Mouse (Mus musculus) B cell, adult 62 days (primary cell): Measurements from ENCODE around the gene Pex13. TPM values are rescaled to one million over a fixed set of nuclear protein-coding genes. Genes with fewer than 3 reads are reported as not detected.

Experiments used
- total RNA-seq: library from RNA; stranded (reverse); gene quantifications from 4 replicates; pipeline ENCODE4 v1.2.4, GENCODE M21; 2023

Gene Pex13
- 16.2 to 25.6 TPM (median 21.3 TPM) in 4 replicates for total RNA-seq

DNA sequence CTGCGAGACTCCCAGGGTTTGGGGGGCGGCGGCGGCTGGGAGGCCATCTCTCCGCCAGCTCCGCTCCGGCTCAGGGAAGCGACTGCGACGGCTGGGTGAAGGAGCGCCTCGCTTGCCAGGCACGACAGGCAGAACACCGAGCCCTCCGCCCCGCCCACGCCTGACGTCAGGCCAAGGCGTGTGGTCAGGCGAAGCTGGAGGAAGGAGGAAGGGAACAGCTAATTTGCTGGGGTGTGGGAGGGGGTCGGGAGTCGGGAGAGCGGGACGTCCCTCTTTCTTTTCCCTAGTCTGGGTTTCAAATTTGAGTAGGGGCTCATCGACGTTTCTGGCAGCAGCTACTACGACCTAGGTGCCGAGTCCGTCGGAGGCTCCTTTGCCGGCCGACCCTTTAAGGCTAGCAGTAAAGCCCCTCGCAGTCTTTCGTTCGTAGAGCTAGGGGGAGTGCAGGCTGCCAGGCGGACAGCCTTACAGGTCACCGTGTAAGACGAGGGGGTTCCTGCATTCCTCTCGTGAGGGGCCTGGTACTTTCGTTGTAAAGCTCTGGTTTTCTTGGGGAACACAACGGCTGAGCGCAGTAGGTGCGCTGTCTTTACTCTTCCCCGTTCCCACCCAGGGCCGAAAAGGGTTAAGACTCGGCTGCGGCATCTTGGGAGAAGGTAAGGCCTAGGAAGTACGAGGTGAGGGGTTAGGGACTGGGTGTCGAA is at the start of gene Pex13:
TSS of gene Pex13 (minus strand) at position 162 of the 704 bp plus-strand sequence.

DNA sequence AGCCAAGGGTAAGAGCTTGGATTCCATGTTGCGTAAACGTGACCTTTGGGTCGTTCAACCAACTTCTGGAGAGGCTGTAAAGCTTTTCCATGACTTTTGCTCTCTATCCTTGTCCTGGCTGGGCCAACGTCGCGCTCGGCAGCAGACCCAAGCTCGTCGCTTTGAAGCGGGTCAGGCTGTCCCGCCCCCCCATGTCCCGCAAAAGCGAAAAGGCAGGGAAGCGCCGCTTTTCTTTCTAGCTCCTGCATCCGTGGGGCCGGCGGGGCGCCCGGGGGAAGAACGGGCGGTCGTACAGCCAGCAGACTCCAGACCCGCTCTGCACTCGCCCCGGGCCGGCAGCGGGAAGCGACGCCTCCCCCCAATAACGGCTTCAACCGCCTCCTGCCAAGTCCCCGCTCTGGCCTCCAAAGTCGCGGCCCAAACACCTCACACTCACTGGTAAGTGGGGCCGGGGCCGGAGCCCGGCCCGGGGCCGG is 410 bp downstream of the Pex13 start, which contains the start of gene Pus10:
TSS of gene Pus10 (plus strand) at position 364 of the 476 bp plus-strand sequence.

DNA sequence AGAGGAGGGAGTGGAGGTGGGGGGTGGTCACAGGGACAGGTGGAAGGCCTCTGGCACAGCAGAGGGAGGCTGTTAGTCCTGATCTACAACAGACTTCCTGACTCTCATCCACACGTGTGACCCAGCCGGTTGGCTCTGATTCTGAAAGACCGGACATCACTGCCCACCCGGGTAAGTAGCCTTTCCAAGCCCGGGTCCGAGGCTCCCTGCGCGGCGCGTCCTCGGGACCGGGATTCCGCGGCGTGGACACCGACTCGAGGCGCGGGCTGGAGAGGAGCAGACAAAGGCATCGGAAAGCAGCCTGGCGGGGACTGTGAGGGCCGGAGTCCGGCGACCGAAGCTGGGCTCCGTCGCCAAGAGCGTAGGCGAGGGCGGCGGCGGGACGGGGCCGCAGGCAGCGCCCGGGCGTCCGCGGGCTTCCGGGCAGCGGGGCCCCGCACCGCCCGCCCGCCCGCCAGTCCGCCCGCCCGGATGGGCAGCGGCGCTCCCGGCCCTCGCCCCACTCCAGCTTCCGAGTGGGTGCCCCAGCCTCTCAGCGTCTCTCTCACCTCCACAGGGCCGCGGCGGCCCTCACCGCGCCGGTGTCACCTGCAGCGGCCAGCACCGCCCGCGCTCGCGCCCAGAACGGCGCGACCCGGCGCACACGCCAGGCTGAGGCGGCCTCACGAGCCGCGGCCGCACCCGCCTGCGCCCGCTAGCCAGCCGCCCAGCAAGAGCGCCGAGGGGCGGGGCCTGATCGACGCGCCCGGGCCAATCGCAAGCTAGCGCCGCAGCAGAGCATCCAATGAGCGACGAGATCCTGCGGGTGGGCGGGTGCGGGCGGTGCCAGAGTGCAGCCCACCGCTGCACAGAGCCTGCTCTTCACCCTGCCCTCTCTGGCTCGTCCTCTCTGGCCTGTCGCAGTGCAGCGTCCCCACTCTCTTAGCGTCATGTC is 32.5 kb downstream of the Pex13 start, which contains the start of gene 0610010F05Rik:
TSS of gene 0610010F05Rik (minus strand) at position 695 of the 934 bp plus-strand sequence.

Other genes starting within 250 kb of the Pex13 start
- gene Ahsa2, start 167.9 kb downstream of the Pex13 start, total RNA-seq, result 56.1 to 67.1 TPM (median 59.1 TPM) in 4 replicates
- gene 1700093K21Rik, start 144.8 kb downstream of the Pex13 start, total RNA-seq, result not detected in 4 replicates
- gene 0610010F05Rik, start 32.3 kb downstream of the Pex13 start, total RNA-seq, result 4.1 to 7.3 TPM (median 5.6 TPM) in 4 replicates
- 21.4 to 29.7 TPM (median 27.6 TPM) in 4 replicates for gene Pus10, start 285 bp downstream of the Pex13 start, total RNA-seq
- 301 to 304 TPM (median 301 TPM) in 4 replicates for gene Rel, start 105.0 kb upstream of the Pex13 start, total RNA-seq
- 36.8 to 39.9 TPM (median 38.5 TPM) in 4 replicates for gene Papolg, start 229.3 kb upstream of the Pex13 start, total RNA-seq